Mouse (Mus musculus): ENCODE results near the gene Csf1. TPM values are rescaled to one million over a fixed set of nuclear protein-coding genes. Genes with fewer than 3 reads are reported as not detected.

Gene Csf1
- polyA plus RNA-seq, 1 experiment, result 46.3 TPM

GRCm38 (mm10) chr3:107707239-107707638, 53.0 kb downstream of the Csf1 start:
- H3K4me1 ChIP-seq (ENCODE audit: control insufficient read depth, insufficient read depth, insufficient read length), result no peaks in the 10 kb centered on the region
- WGBS, result 84% methylated on average over 4 of the region's 4 CpGs
- no peaks in the 10 kb centered on the region for H3K36me3 ChIP-seq (ENCODE audit: control insufficient read depth, insufficient read depth, low read length)
- H3K27me3 ChIP-seq (ENCODE audit: control insufficient read depth, insufficient read depth, low read length), result no peaks in the 10 kb centered on the region
- TF ChIP-seq CTCF (IDR thresholded peaks at IDR 0.05; ENCODE audit: extremely low read depth, insufficient read depth, insufficient read length, insufficient replicate concordance) (no peak), POLR2A (IDR thresholded peaks at IDR 0.05; ENCODE audit: low read depth, low read length) (no peak)
- DNase-seq (ENCODE audit: low read depth in 1 of 2, low spot score in 2 of 2), result no peak
- H3K4me3 ChIP-seq (ENCODE audit: extremely low read depth, insufficient read depth, insufficient read length), result no peak overlapping the region
- no peak overlapping the region for H3K27ac ChIP-seq (ENCODE audit: insufficient read depth, low read length)

GRCm38 (mm10) chr3:107706164-107706563, 54.1 kb downstream of the Csf1 start:
- H3K4me3 ChIP-seq (ENCODE audit: extremely low read depth, insufficient read depth, insufficient read length), result no peak overlapping the region
- DNase-seq (ENCODE audit: low read depth in 1 of 2, low spot score in 2 of 2), result no peak
- no peaks in the 10 kb centered on the region for H3K4me1 ChIP-seq (ENCODE audit: control insufficient read depth, insufficient read depth, insufficient read length)
- no peaks in the 10 kb centered on the region for H3K27me3 ChIP-seq (ENCODE audit: control insufficient read depth, insufficient read depth, low read length)
- 26% methylated on average over 2 of the region's 2 CpGs for WGBS
- no peak overlapping the region for H3K27ac ChIP-seq (ENCODE audit: insufficient read depth, low read length)
- TF ChIP-seq CTCF (IDR thresholded peaks at IDR 0.05; ENCODE audit: extremely low read depth, insufficient read depth, insufficient read length, insufficient replicate concordance), result no peak
- no peak for TF ChIP-seq POLR2A (IDR thresholded peaks at IDR 0.05; ENCODE audit: low read depth, low read length)
- no peaks in the 10 kb centered on the region for H3K36me3 ChIP-seq (ENCODE audit: control insufficient read depth, insufficient read depth, low read length)

- Histone ChIP-seq H3K27me3 (ENCODE audit: control insufficient read depth, insufficient read depth, low read length) (no peaks in the 10 kb centered on the region), H3K4me3 (ENCODE audit: extremely low read depth, insufficient read depth, insufficient read length) (no peak overlapping the region), H3K27ac (ENCODE audit: insufficient read depth, low read length) (no peak overlapping the region), H3K36me3 (ENCODE audit: control insufficient read depth, insufficient read depth, low read length) (no peaks in the 10 kb centered on the region), H3K4me1 (ENCODE audit: control insufficient read depth, insufficient read depth, insufficient read length) (no peaks in the 10 kb centered on the region)
- no peak for DNase-seq (ENCODE audit: low read depth in 1 of 2, low spot score in 2 of 2)
- TF ChIP-seq CTCF (IDR thresholded peaks at IDR 0.05; ENCODE audit: extremely low read depth, insufficient read depth, insufficient read length, insufficient replicate concordance), result no peak
- no peak for TF ChIP-seq POLR2A (IDR thresholded peaks at IDR 0.05; ENCODE audit: low read depth, low read length)
- 80% methylated on average over 1 of the region's 1 CpGs for WGBS
Observed at GRCm38 (mm10) chr3:107704371-107704705, 55.9 kb downstream of the Csf1 start.

GRCm38 (mm10) chr3:107703675-107704370, 56.4 kb downstream of the Csf1 start:
- 85% methylated on average over 7 of the region's 7 CpGs for WGBS

GRCm38 (mm10) chr3:107701767-107702394, 58.4 kb downstream of the Csf1 start:
- H3K36me3 ChIP-seq (ENCODE audit: control insufficient read depth, insufficient read depth, low read length), result no peaks in the 10 kb centered on the region
- WGBS, result 89% methylated on average over 1 of the region's 1 CpGs
- no peak for TF ChIP-seq CTCF (IDR thresholded peaks at IDR 0.05; ENCODE audit: extremely low read depth, insufficient read depth, insufficient read length, insufficient replicate concordance)
- no peak for DNase-seq (ENCODE audit: low read depth in 1 of 2, low spot score in 2 of 2)
- H3K27me3 ChIP-seq (ENCODE audit: control insufficient read depth, insufficient read depth, low read length), result no peaks in the 10 kb centered on the region
- H3K4me3 ChIP-seq (ENCODE audit: extremely low read depth, insufficient read depth, insufficient read length), result no peak overlapping the region
- H3K27ac ChIP-seq (ENCODE audit: insufficient read depth, low read length), result no peak overlapping the region
- no peaks in the 10 kb centered on the region for H3K4me1 ChIP-seq (ENCODE audit: control insufficient read depth, insufficient read depth, insufficient read length)

More at GRCm38 (mm10) chr3:107703675-107704370, 56.4 kb downstream of the Csf1 start:
- no peaks in the 10 kb centered on the region for H3K36me3 ChIP-seq (ENCODE audit: control insufficient read depth, insufficient read depth, low read length)
- H3K27ac ChIP-seq (ENCODE audit: insufficient read depth, low read length), result no peak overlapping the region
- no peak for DNase-seq (ENCODE audit: low read depth in 1 of 2, low spot score in 2 of 2)
- H3K27me3 ChIP-seq (ENCODE audit: control insufficient read depth, insufficient read depth, low read length), result no peaks in the 10 kb centered on the region
- no peaks in the 10 kb centered on the region for H3K4me1 ChIP-seq (ENCODE audit: control insufficient read depth, insufficient read depth, insufficient read length)
- TF ChIP-seq POLR2A (IDR thresholded peaks at IDR 0.05; ENCODE audit: low read depth, low read length), result no peak
- TF ChIP-seq CTCF (IDR thresholded peaks at IDR 0.05; ENCODE audit: extremely low read depth, insufficient read depth, insufficient read length, insufficient replicate concordance), result no peak
- no peak overlapping the region for H3K4me3 ChIP-seq (ENCODE audit: extremely low read depth, insufficient read depth, insufficient read length)

- TF ChIP-seq CTCF (IDR thresholded peaks at IDR 0.05; ENCODE audit: extremely low read depth, insufficient read depth, insufficient read length, insufficient replicate concordance) (no peak), POLR2A (IDR thresholded peaks at IDR 0.05; ENCODE audit: low read depth, low read length) (no peak)
- Histone ChIP-seq H3K36me3 (ENCODE audit: control insufficient read depth, insufficient read depth, low read length) (no peaks in the 10 kb centered on the region), H3K27me3 (ENCODE audit: control insufficient read depth, insufficient read depth, low read length) (no peaks in the 10 kb centered on the region), H3K4me3 (ENCODE audit: extremely low read depth, insufficient read depth, insufficient read length) (no peak overlapping the region), H3K4me1 (ENCODE audit: control insufficient read depth, insufficient read depth, insufficient read length) (peaks cover under 1% of the 10 kb centered on the region; the same call in 1 of the 2 replicates), H3K27ac (ENCODE audit: insufficient read depth, low read length) (no peak overlapping the region)
- no peak for DNase-seq (ENCODE audit: low read depth in 1 of 2, low spot score in 2 of 2)
- 95% methylated on average over 2 of the region's 2 CpGs for WGBS
Observed at GRCm38 (mm10) chr3:107700625-107701024, 59.6 kb downstream of the Csf1 start.

GRCm38 (mm10) chr3:107696910-107697309, 63.4 kb downstream of the Csf1 start:
- DNase-seq (ENCODE audit: low read depth in 1 of 2, low spot score in 2 of 2), result no peak
- Histone ChIP-seq H3K4me3 (ENCODE audit: extremely low read depth, insufficient read depth, insufficient read length) (no peak overlapping the region), H3K36me3 (ENCODE audit: control insufficient read depth, insufficient read depth, low read length) (no peaks in the 10 kb centered on the region), H3K27me3 (ENCODE audit: control insufficient read depth, insufficient read depth, low read length) (no peaks in the 10 kb centered on the region), H3K27ac (ENCODE audit: insufficient read depth, low read length) (no peak overlapping the region), H3K4me1 (ENCODE audit: control insufficient read depth, insufficient read depth, insufficient read length) (peaks cover 7% of the 10 kb centered on the region)
- TF ChIP-seq CTCF (IDR thresholded peaks at IDR 0.05; ENCODE audit: extremely low read depth, insufficient read depth, insufficient read length, insufficient replicate concordance), result no peak
- TF ChIP-seq POLR2A (IDR thresholded peaks at IDR 0.05; ENCODE audit: low read depth, low read length), result no peak
- 55% methylated on average over 3 of the region's 3 CpGs for WGBS
